Mouse (Mus musculus) neural tube, embryonic 10.5 days (tissue): ENCODE data around the gene Vmn1r117.
"Not testable (repeated sequence)": the region's sequence is repeated elsewhere in the genome, so short reads cannot be mapped to it uniquely, and the experiment has no call there.

Experiments
- DNase-seq: peaks from one replicate; pipeline ENCODE4 v3.0.0-alpha.2; 2017; ENCODE audit warnings: low spot score; ENCODE audit errors: extremely low spot score

Gene Vmn1r117

DNA sequence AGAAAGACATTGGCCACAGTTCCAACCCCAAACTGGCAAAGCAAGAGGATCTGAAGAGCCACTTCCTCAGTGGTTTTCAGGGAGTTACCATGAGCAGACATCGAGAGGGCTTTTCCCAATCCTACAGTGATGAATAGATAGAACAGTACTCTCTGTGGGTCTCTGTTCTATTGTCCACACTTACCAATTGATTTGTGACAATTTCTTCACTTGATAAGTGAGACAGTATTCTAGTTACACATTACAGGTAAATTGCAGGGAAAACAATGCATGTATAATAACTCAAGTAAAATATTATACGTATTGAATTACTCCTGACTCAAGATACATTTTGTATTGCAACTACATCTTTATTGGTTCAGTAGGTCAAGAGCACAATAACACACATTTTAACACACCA, at the start of gene Vmn1r117:
Gene Vmn1r117, minus strand, starts transcription at position 101 of the 400 bp plus-strand sequence.
- DNase-seq = not testable (repeated sequence)

DNA sequence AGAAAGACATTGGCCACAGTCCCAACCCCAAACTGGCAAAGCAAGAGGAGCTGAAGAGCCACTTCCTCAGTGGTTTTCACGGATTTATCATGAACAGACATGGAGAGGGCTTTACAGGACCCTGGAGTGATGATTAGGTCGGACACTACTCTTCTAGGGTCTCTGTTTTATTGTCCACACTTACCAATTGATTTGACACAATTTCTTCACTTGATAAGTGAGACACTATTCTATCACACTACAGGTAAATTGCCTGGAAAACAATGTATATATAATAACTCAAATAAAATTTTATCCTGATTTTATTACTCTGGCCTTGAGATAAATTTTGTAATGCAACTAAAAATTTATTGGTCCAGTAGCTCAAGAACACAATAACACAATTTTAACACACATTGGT, 28.3 kb upstream of the Vmn1r117 start, which contains the start of gene Vmn1r118:
Gene Vmn1r118, minus strand, starts transcription at position 101 of the 400 bp plus-strand sequence.
- DNase-seq = not testable (repeated sequence)

- not testable (repeated sequence) for DNase-seq
These were observed 12.0 kb downstream of the Vmn1r117 start, which contains the start of gene Vmn1r116 for GRCm38 (mm10) chr7:20871956-20872355. Gene Vmn1r116, plus strand, starts transcription at chr7:20872256.

- DNase-seq = not testable (repeated sequence)
These were observed 39.0 kb downstream of the Vmn1r117 start, which contains the start of gene Vmn1r115 for GRCm38 (mm10) chr7:20844885-20845284. Gene Vmn1r115, minus strand, starts transcription at chr7:20844985.
